Mouse (Mus musculus): ENCODE results near the gene F7. TPM values are rescaled to one million over a fixed set of nuclear protein-coding genes. Genes with fewer than 3 reads are reported as not detected.
"Not testable (repeated sequence)": the region's sequence is repeated elsewhere in the genome, so short reads cannot be mapped to it uniquely, and the experiment has no call there.

F7 gene
- polyA plus RNA-seq, 1 experiment from 2014 or later = 6.5 TPM

DNA sequence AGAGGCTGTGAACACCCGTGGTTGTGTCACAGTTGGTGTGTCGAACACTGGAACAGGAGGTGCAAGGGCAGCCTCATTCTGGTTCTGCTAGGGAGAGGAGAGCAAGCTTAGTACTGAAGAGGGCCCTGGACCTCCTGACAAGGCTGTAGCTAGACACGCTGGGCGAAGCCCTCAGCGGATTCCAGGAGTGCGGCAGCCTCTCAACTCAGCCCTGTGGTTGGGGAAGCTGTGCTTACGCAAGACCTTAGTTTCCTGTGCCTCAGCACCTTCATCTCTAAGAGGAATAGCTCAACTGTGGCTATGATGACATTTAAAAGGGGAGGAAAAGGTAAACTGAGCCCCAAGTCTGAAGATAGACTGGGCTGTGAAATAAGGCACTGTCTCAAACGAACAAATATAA lies 49.2 kb downstream of the F7 start:
- no peak for DNase-seq
- Histone ChIP-seq H3K27ac (0 out of 2 replicates have a peak overlapping the region, but pooled peaks have one; percentile 11), H3K4me3 (replicated peaks) (no peak overlapping the region), H3K4me2 (no peak overlapping the region), H3K9ac (no peak overlapping the region), H3K4me1 (replicated peaks) (peaks cover 7% of the 10 kb centered on the region; the same call in 1 of the 2 replicates), H3K36me3 (peaks cover 70% of the 10 kb centered on the region), H3K27me3 (no peaks in the 10 kb centered on the region), H3K9me3 (replicated peaks) (no peaks in the 10 kb centered on the region)
- 74% methylated on average over 8 of the region's 8 CpGs for WGBS (ENCODE audit: insufficient replicate concordance)
- ATAC-seq (ENCODE audit: low read depth) = peak; percentile 37; the same call in 1 of the 2 replicates

DNA sequence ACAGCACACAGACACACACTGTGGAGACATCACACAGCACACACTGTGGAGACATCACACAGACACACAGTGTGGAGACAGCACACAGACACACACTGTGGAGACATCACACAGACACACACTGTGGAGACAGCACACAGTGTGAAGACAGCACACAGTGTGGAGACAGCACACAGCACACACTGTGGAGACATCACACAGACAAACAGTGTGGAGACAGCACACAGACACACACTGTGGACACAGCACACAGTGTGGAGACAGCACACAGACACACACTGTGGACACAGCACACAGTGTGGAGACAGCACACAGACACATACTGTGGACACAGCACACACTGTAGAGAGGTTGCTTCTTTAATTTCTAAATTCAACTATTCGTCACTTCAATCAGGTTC lies 49.7 kb downstream of the F7 start:
- H3K4me1 ChIP-seq (replicated peaks); H3K9ac ChIP-seq; DNase-seq; H3K4me2 ChIP-seq; H3K4me3 ChIP-seq (replicated peaks); ATAC-seq (ENCODE audit: low read depth); H3K9me3 ChIP-seq (replicated peaks); H3K27ac ChIP-seq; H3K27me3 ChIP-seq: not testable (repeated sequence)
- 87% methylated on average over 1 of the region's 1 CpGs for WGBS (ENCODE audit: insufficient replicate concordance)
- peaks cover 75% of the 10 kb centered on the region for H3K36me3 ChIP-seq

- 79% methylated on average over 7 of the region's 7 CpGs for WGBS (ENCODE audit: insufficient replicate concordance)
- no peak overlapping the region for H3K4me3 ChIP-seq (replicated peaks)
- no peaks in the 10 kb centered on the region for H3K27me3 ChIP-seq
- no peak overlapping the region for H3K4me2 ChIP-seq
- no peaks in the 10 kb centered on the region for H3K9me3 ChIP-seq (replicated peaks)
- peaks cover 93% of the 10 kb centered on the region for H3K36me3 ChIP-seq
- no peak for DNase-seq
- H3K4me1 ChIP-seq (replicated peaks) = peaks cover 7% of the 10 kb centered on the region; the same call in 1 of the 2 replicates
- H3K27ac ChIP-seq = no peak overlapping the region
- no peak overlapping the region for H3K9ac ChIP-seq
- ATAC-seq (ENCODE audit: low read depth) = no peak
Measured at GRCm38 (mm10) chr8:13077542-13077941, 51.7 kb downstream of the F7 start.

Other genes starting within 250 kb of the F7 start
- 0.89 and 1.2 TPM in 2 replicates for gene Mcf2l, start 152.2 kb upstream of the F7 start, polyA plus RNA-seq (2015; fragmentation: Nextera tagmentation; extraction: Ambion mirVana)
- 67.7 and 77.1 TPM in 2 replicates for gene F10, start 11.3 kb downstream of the F7 start, polyA plus RNA-seq (2015; fragmentation: Nextera tagmentation; extraction: Ambion mirVana)
- gene Proz, start 34.9 kb downstream of the F7 start, polyA plus RNA-seq (2015; fragmentation: Nextera tagmentation; extraction: Ambion mirVana) = 15.8 and 22.7 TPM in 2 replicates
- gene Pcid2, start 79.4 kb downstream of the F7 start, polyA plus RNA-seq (2015; fragmentation: Nextera tagmentation; extraction: Ambion mirVana) = 19.8 and 22.1 TPM in 2 replicates
- gene Cul4a, start 79.6 kb downstream of the F7 start, polyA plus RNA-seq (2015; fragmentation: Nextera tagmentation; extraction: Ambion mirVana) = 74.1 and 91.0 TPM in 2 replicates
- gene Lamp1, start 133.1 kb downstream of the F7 start, polyA plus RNA-seq (2015; fragmentation: Nextera tagmentation; extraction: Ambion mirVana) = 179 and 196 TPM in 2 replicates
- 11.5 and 13.1 TPM in 2 replicates for gene Grtp1, start 174.6 kb downstream of the F7 start, polyA plus RNA-seq (2015; fragmentation: Nextera tagmentation; extraction: Ambion mirVana)
- 0.07 and 0.57 TPM in 2 replicates for gene Adprhl1, start 228.1 kb downstream of the F7 start, polyA plus RNA-seq (2015; fragmentation: Nextera tagmentation; extraction: Ambion mirVana)